Mouse (Mus musculus) forebrain, postnatal 0 days (tissue): ENCODE measurements around the gene Metap2. TPM values are rescaled to one million over a fixed set of nuclear protein-coding genes. Genes with fewer than 3 reads are reported as not detected.
A peak's percentile ranks its signal among the peaks of the same experiment; 100 is the strongest.

Experiments used
- ATAC-seq: fragments of 200-750 bp; cut with Nextera tagmentation; 2 replicates; pipeline ENCODE4 v1.8.0; 2017; ENCODE audit warnings: mild to moderate bottlenecking, moderate library complexity
- DNase-seq: peaks from one replicate; pipeline ENCODE4 v3.0.0-alpha.2; 2015
- H3K27ac ChIP-seq: fragments of 300-500 bp; sonication (generic); 2 replicates; pipeline ENCODE4 v1.5.1; 2014; ENCODE audit warnings: low read depth, mild to moderate bottlenecking, antibody characterized with exemption, low read length, moderate library complexity, mixed read lengths
- H3K27me3 ChIP-seq: fragments of 300-500 bp; sonication (generic); 2 replicates; pipeline ENCODE4 v1.6.1; 2014; ENCODE audit warnings: mild to moderate bottlenecking, low read length, mixed read lengths; ENCODE audit not compliant: insufficient read depth
- H3K36me3 ChIP-seq: fragments of 300-500 bp; sonication (generic); 2 replicates; pipeline ENCODE4 v1.6.1; 2014; ENCODE audit warnings: mild to moderate bottlenecking, moderate library complexity; ENCODE audit not compliant: insufficient read depth
- H3K4me1 ChIP-seq: fragments of 300-500 bp; sonication (generic); 2 replicates; pipeline ENCODE4 v1.6.1; 2014; ENCODE audit warnings: antibody characterized with exemption; ENCODE audit not compliant: insufficient read depth
- H3K4me2 ChIP-seq: fragments of 300-500 bp; sonication (generic); 2 replicates; pipeline ENCODE4 v1.6.1; 2014; ENCODE audit warnings: low read depth, mild to moderate bottlenecking, moderate library complexity
- H3K4me3 ChIP-seq: fragments of 300-500 bp; sonication (generic); 2 replicates; pipeline ENCODE4 v1.5.1; 2014; ENCODE audit warnings: low read depth, low read length, mixed read lengths
- H3K9ac ChIP-seq: fragments of 300-500 bp; sonication (generic); 2 replicates; pipeline ENCODE4 v1.6.1; 2014; ENCODE audit warnings: mild to moderate bottlenecking
- H3K9me3 ChIP-seq: fragments of 300-500 bp; sonication (generic); 2 replicates; pipeline ENCODE4 v1.6.1; 2016; ENCODE audit warnings: low read length
- CTCF ChIP-seq: sonication (generic); IDR thresholded peaks from 2 replicates; pipeline ENCODE4 v1.5.1; 2016; ENCODE audit warnings: antibody characterized with exemption, control low read depth, low read depth
- WGBS: fragments of 180-500 bp; shearing (Covaris S2); extraction: QIAGEN DNeasy Blood & Tissue Kit; methylation state at CpG from one replicate; pipeline ENCODE4 v1.1.7; 2014; 5-methylcytosine and 5-hydroxymethylcytosine counted together
- polyA plus RNA-seq: library from polyadenylated mRNA; unstranded; fragments of >200 nt; fragmentation: Nextera tagmentation; extraction: Ambion mirVana; gene quantifications from 2 replicates; pipeline ENCODE4 v1.2.1, GENCODE M21; 2015
- total RNA-seq: library from RNA; depleted of rRNA; stranded (reverse); fragments of >200 nt; gene quantifications from 2 replicates; pipeline ENCODE4 v1.2.3, GENCODE M21; 2014

The Metap2 gene
- total and polyA plus RNA-seq, 2 experiments from 2014 or later: 106 to 144 TPM

DNA sequence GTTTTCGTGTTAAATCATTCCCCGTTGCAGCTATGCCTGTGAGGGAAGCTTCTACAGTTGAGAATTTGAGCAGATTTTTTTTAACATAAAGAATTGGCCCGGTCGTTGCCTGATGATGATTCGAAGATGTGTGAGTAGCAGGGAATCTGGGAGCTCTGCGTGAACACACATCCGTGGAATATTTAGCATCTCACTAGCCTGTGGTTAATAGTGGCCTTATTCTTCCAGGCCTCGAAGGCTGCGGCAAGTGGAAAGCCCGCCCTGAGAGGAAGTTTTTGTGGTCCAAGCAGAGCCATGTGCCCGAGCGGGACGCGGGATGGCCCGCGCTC lies 63.6 kb downstream of the Metap2 start:
- no peaks in the 10 kb centered on the region for H3K36me3 ChIP-seq
- H3K4me2 ChIP-seq: peak overlapping the region; percentile 98
- H3K9me3 ChIP-seq: no peaks in the 10 kb centered on the region
- DNase-seq (peak; percentile 62), ATAC-seq (peak; percentile 63; the same call in 1 of the 2 replicates)
- no peak for TF ChIP-seq CTCF
- peak overlapping the region; percentile 48 for H3K4me3 ChIP-seq
- peaks cover 43% of the 10 kb centered on the region for H3K27me3 ChIP-seq
- H3K9ac ChIP-seq: peak overlapping the region; percentile 43
- H3K4me1 ChIP-seq: no peaks in the 10 kb centered on the region
- 1% methylated on average over 16 of the region's 16 CpGs for WGBS
- H3K27ac ChIP-seq: no peak overlapping the region

DNA sequence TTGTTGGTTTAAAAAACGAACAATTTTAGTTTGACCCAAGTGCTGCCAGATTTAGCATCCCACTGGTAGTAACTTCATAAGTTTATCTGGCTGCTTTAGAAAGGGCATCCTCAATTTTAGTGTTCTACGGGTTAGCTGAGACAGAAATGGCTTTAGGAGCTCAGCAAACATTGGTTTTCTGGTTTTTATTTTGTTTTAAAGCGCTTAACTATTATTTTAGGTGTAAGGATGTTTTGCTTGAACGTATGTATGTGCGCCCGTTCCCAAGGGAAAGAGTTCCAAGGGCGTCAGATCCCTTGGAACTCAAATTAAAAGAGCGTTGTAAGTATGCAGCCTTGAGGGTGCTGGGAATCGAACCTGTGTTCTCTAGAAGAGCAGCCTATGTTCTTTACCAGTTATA lies 64.1 kb downstream of the Metap2 start:
- peaks cover 43% of the 10 kb centered on the region for H3K27me3 ChIP-seq
- TF ChIP-seq CTCF: no peak
- no peaks in the 10 kb centered on the region for H3K9me3 ChIP-seq
- no peaks in the 10 kb centered on the region for H3K4me1 ChIP-seq
- WGBS: 41% methylated on average over 9 of the region's 9 CpGs
- peak overlapping the region; percentile 98; the same call in 1 of the 2 replicates for H3K4me2 ChIP-seq
- ATAC-seq: no peak
- H3K36me3 ChIP-seq: no peaks in the 10 kb centered on the region
- no peak overlapping the region for H3K27ac ChIP-seq
- DNase-seq: no peak
- H3K9ac ChIP-seq: no peak overlapping the region
- no peak overlapping the region for H3K4me3 ChIP-seq

DNA sequence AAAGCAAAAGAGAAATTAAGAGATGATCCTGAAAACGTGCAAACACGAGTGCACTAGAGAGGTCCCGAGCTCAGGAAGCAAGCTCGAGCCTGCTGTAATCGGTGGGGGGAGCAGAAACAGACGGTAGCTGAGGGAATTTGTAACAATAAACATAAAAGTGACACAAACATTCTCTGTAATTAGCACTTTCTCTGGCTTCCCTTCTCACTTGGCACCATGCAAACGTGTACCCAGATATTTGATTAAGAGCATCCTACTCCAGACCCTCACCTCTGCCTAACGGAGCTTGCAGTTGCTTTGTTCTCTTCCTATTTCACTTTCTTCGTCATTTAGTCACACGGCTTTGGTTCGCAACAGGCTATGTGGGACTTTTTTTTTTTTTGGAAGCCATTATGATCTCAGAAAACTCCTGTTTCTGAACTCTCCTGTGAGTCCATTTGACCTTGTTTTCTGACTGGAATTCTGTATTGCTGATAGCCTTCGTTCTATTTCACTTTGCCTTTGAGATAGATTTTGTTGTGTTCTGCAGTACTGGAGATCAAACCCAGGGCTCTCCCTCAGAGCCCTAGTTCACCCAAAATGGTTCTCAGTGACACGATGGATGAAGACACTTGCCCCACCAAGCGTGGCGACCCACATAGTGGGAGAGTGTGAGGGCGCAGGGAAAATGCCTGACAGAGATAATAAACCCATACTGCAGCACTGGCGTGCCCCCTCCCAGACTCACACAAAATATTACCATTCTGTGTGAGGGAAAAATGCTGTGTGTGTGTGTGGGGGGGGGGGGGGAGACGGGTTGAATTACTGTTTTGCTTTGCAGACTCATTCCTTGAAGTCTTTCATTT lies 64.9 kb downstream of the Metap2 start:
- no peak for TF ChIP-seq CTCF
- H3K9me3 ChIP-seq: no peaks in the 10 kb centered on the region
- 16% methylated on average over 18 of the region's 18 CpGs for WGBS
- ATAC-seq: no peak
- H3K36me3 ChIP-seq: no peaks in the 10 kb centered on the region
- peak; percentile 25 for DNase-seq
- 0 out of 2 replicates have a peak overlapping the region, but pooled peaks have one; percentile 9 for H3K4me3 ChIP-seq
- H3K4me2 ChIP-seq: 0 out of 2 replicates have a peak overlapping the region, but pooled peaks have one; percentile 19
- no peak overlapping the region for H3K9ac ChIP-seq
- no peaks in the 10 kb centered on the region for H3K4me1 ChIP-seq
- H3K27ac ChIP-seq: no peak overlapping the region
- peaks cover 43% of the 10 kb centered on the region for H3K27me3 ChIP-seq

DNA sequence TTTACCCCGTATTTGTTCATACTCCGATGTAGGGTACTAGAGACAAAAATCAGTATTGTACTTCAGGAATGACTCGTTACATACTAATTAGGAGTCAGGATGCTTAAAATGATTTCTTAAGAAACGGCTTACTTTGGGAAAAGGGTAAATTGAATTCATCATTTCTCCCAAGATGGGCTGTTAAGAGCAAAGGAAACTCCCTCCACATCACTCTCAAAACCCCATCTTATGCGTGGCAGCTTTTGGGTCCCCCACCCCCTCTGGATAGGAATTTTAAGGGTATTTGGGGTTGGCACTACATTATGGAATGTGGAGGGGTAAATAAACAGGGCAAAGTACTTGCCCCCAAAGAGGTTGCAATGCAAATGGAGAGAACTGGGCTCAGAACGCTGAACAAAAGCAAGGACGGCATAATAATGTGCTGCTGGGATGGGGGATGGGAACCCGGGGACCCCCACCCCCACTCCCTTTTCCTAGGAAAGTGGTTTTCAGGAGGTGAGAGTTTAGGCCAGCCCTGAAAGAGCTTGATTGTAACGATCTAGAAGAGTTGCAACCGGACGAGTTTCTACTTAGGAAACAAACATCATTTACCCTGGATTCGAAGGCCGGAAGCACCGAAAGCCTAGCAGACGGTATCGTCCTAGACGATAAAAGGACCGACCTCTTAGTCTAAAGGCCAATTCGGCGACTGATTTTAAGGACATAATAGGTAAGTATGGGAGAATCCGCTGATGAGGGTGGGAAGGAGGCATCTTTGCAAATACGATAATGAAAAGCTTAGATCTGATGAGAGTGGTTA lies 65.8 kb downstream of the Metap2 start, which contains the start of gene Usp44:
TSS of gene Usp44 (plus strand) at position 625 of the 799 bp plus-strand sequence.
- DNase-seq (peak; percentile 24), ATAC-seq (no peak)
- Histone ChIP-seq H3K9ac (no peak within 1 kb of the TSS), H3K9me3 (no peaks in the 10 kb centered on the region), H3K36me3 (no peaks in the 10 kb centered on the region), H3K4me2 (0 out of 2 replicates have a peak within 1 kb of the TSS, but pooled peaks have one; percentile 19), H3K27ac (no peak within 1 kb of the TSS), H3K4me1 (no peaks in the 10 kb centered on the region), H3K4me3 (0 out of 2 replicates have a peak within 1 kb of the TSS, but pooled peaks have one; percentile 9), H3K27me3 (peaks cover 43% of the 10 kb centered on the region)
- 12% methylated on average over 22 of the region's 22 CpGs for WGBS
- no peak for TF ChIP-seq CTCF

DNA sequence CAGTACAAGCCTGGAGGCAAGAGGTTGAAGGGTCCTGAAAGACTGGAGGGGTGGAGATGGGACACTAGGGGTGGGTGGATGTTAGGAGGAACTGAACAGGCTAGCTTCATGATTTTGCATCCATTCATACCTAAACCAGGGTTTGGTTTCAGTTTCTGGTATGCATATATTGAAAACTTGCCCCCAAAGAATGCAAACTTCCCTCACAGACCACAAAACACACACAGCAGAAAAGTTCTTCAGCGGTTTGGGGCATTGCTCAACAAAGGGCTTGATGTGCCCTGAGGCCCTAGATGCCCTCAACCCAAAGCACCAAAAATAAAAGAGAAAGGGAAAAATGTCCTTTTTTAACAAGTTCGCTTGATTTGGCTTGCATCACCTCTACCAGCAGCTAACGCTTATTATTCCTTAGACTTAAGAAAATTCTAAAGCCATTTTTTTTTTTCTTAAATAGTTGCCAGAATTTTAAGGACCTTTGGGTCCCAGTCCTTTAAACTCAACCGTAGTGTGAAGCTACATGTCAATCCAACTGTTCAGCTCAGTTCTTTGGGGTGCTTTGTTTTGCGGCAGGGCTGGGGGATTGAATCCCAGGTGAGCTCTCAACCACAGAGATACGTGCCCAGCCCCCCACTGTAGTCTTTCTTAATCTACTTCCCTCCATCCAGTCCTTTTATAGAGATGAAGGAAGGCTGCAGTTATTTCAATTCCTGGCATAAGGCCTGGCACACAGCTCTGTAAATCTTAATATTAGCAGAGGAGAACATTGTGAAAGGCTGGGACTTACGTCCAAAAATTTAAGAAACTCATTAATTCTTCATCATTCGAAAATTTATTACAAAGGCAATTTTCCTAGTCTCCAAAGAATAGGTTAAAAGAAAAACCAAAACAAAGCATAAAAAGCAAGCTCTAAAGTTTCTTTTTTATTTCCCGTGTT lies 66.7 kb downstream of the Metap2 start:
- DNase-seq: no peak
- WGBS: 39% methylated on average over 9 of the region's 9 CpGs
- H3K4me2 ChIP-seq: no peak overlapping the region

DNA sequence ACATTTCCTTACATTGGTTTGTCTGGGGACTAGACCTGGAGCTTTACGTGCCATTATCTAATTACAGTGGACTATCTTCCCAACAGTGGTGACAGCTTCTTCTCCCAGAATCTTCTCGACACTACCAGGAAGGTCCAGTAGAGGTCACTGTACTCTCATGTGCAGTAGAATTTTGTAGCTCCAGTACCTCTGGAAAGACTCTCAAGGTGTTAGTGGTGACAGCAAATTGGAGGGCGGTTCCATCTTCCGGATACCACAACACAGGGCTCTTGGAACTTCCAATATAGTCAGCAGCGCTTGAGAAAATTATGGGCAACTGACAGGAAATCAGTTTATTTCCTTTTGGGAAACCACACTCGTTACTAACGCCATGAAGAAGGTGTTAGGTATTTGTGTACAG lies 78.2 kb downstream of the Metap2 start:
- Histone ChIP-seq H3K27me3 (peaks cover 12% of the 10 kb centered on the region), H3K9me3 (no peaks in the 10 kb centered on the region), H3K4me3 (no peak overlapping the region), H3K9ac (no peak overlapping the region), H3K4me1 (no peaks in the 10 kb centered on the region), H3K36me3 (no peaks in the 10 kb centered on the region), H3K27ac (no peak overlapping the region), H3K4me2 (no peak overlapping the region)
- ATAC-seq (no peak), DNase-seq (peak; percentile 72)
- 37% methylated on average over 7 of the region's 7 CpGs for WGBS
- TF ChIP-seq CTCF: peak; percentile 78

More for the DNA sequence above, 66.7 kb downstream of the Metap2 start:
- H3K9ac ChIP-seq: no peak overlapping the region
- H3K4me1 ChIP-seq: no peaks in the 10 kb centered on the region
- H3K4me3 ChIP-seq: no peak overlapping the region
- no peak overlapping the region for H3K27ac ChIP-seq
- no peaks in the 10 kb centered on the region for H3K36me3 ChIP-seq
- no peaks in the 10 kb centered on the region for H3K9me3 ChIP-seq
- peaks cover 38% of the 10 kb centered on the region for H3K27me3 ChIP-seq
- ATAC-seq: no peak
- no peak for TF ChIP-seq CTCF
